Mouse (Mus musculus): ENCODE measurements at regions not wholly inside any gene's neighbourhood (a gene's known extent, or its start where the extent isn't known, plus 50 kb on each side); places are given as distances from the start of the nearest gene placed in this dataset.

GRCm38 (mm10) chr12:27662723-27663122, 320.3 kb upstream of the Sox11 start:
- no peak for TF ChIP-seq CTCF (IDR thresholded peaks at IDR 0.05; ENCODE audit: insufficient read depth, low read depth, low read length)
- TF ChIP-seq POLR2A (IDR thresholded peaks at IDR 0.05; ENCODE audit: insufficient read depth, low read depth, low read length): no peak

Measured in olfactory bulb, adult 2 months (tissue).